Mouse (Mus musculus) C2C12 (cell line): ENCODE measurements around the gene Gm10203. TPM values are rescaled to one million over a fixed set of nuclear protein-coding genes. Genes with fewer than 3 reads are reported as not detected.

ENCODE experiments used
- H3K27me3 ChIP-seq: one replicate; pipeline ENCODE4 v1.6.1; 2011; ENCODE audit not compliant: control insufficient read depth, insufficient read depth, insufficient read length
- H3K36me3 ChIP-seq: one replicate; pipeline ENCODE4 v1.6.1; 2011; ENCODE audit not compliant: control insufficient read depth, insufficient read depth
- H3K4me3 ChIP-seq: one replicate; pipeline ENCODE4 v1.5.1; 2011; ENCODE audit warnings: mild to moderate bottlenecking, control low read depth; ENCODE audit not compliant: poor library complexity, insufficient read depth, severe bottlenecking
- H3K79me2 ChIP-seq: one replicate; pipeline ENCODE4 v1.6.1; 2011; ENCODE audit not compliant: control insufficient read depth, insufficient read depth
- H3K79me3 ChIP-seq: one replicate; pipeline ENCODE4 v1.6.1; 2011; ENCODE audit warnings: low read depth, control low read depth
- H3ac ChIP-seq: one replicate; pipeline ENCODE3; 2011; ENCODE audit warnings: low read depth; ENCODE audit not compliant: control insufficient read depth, insufficient read length
- CEBPB ChIP-seq: IDR thresholded peaks from one replicate; pipeline ENCODE4 v1.6.1; 2011; ENCODE audit warnings: low read depth, mild to moderate bottlenecking, control low read depth, moderate library complexity
- CTCF ChIP-seq: IDR thresholded peaks from one replicate; pipeline ENCODE4 v1.5.1; 2011; ENCODE audit not compliant: control insufficient read depth, insufficient read depth, insufficient read length
- FOSL1 ChIP-seq: IDR thresholded peaks from one replicate; pipeline ENCODE4 v1.8.0; 2011; ENCODE audit warnings: mild to moderate bottlenecking, low read length; ENCODE audit not compliant: poor library complexity, insufficient read depth, severe bottlenecking
- MAX ChIP-seq: IDR thresholded peaks from one replicate; pipeline ENCODE4 v1.6.1; 2011; ENCODE audit warnings: mild to moderate bottlenecking, control low read depth
- MYOD1 ChIP-seq: IDR thresholded peaks from one replicate; pipeline ENCODE4 v1.6.1; 2011; ENCODE audit warnings: low read depth; ENCODE audit not compliant: control insufficient read depth, insufficient read length
- MYOG ChIP-seq: IDR thresholded peaks from one replicate; pipeline ENCODE4 v1.6.1; 2011; ENCODE audit not compliant: control insufficient read depth, insufficient read length; ENCODE audit errors: extremely low read depth
- USF1 ChIP-seq: IDR thresholded peaks from one replicate; pipeline ENCODE4 v1.6.1; 2011; ENCODE audit warnings: low read depth, mild to moderate bottlenecking, control low read depth, moderate library complexity
- polyA plus RNA-seq: library from polyadenylated mRNA; unstranded; fragments of >200 nt; fragmentation: generic; extraction: Trizol; gene quantifications from one replicate; pipeline ENCODE4 v1.2.1, GENCODE M21; 2012; ENCODE audit warnings: missing spikeins

Gene Gm10203
- polyA plus RNA-seq, 1 experiment = not detected

DNA sequence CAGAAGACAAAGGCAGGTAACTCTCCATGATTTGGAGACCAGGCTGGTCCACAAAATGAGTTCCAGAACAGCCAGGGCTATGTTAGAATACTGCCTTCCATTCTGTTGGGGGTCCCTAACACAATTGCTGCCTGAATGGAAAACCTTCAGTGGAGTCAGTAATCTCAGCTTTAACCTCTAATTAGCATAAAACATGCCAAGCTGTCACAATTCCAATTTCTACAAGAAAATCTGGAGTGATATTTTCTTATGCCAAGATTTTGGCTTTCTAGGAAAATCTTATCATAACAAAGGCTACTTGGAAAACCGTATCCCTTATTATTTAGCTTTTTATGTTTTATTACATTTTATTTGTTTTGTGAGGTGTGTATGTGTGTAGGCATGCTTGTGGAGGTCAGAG lies 26.5 kb upstream of the Gm10203 start:
- H3K79me2 ChIP-seq = peaks cover 27% of the 10 kb centered on the region
- H3K79me3 ChIP-seq = peaks cover 17% of the 10 kb centered on the region
- TF ChIP-seq USF1 (no peak), MAX (no peak), MYOD1 (no peak), FOSL1 (no peak), CTCF (no peak), CEBPB (no peak), MYOG (no peak)
- H3ac ChIP-seq = no peak overlapping the region
- no peaks in the 10 kb centered on the region for H3K27me3 ChIP-seq
- no peaks in the 10 kb centered on the region for H3K36me3 ChIP-seq
- no peak overlapping the region for H3K4me3 ChIP-seq

DNA sequence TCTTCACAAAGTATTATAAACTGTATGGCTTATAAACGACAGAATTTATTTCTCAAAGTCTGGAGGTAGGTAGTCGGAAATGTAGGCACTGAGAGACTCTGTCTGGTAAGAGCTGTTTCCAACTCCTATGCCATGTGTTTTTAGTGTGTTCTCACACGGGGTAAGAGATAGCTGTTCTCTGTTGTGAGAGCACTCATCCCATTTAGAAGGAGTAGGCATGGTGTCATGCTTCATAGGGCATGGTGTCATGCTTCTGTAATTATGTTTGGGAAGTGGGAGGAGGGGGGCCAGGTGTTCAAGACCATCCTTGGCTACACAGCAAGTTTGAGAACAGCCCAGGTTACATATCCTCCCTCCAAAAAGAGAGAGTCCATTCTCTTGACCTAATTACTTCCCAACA lies 22.4 kb upstream of the Gm10203 start:
- TF ChIP-seq FOSL1 = no peak
- TF ChIP-seq CTCF = no peak
- TF ChIP-seq MYOD1 = no peak
- TF ChIP-seq CEBPB = no peak
- TF ChIP-seq MYOG = no peak
- Histone ChIP-seq H3K79me2 (no peaks in the 10 kb centered on the region), H3K27me3 (no peaks in the 10 kb centered on the region), H3K36me3 (no peaks in the 10 kb centered on the region), H3K79me3 (no peaks in the 10 kb centered on the region), H3K4me3 (no peak overlapping the region), H3ac (no peak overlapping the region)

DNA sequence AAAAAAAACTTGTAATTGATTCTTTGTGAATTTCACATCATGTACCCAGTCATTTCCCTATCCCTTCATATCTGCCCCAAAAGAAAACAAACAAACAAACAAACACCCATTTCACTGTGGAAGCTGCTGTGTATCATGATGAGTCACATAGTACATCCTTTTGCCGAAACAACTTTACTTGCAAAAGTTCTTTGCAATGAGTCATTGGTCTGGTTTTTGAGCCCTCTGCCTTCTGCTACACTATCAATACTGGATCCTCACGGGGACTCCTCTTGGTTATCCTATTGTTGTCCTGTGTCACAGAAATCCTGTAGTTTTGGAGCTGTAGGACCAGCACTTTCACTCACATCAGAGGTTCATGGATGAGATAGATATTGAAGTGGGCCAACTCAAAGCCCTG lies 21.1 kb upstream of the Gm10203 start:
- Histone ChIP-seq H3K79me3 (no peaks in the 10 kb centered on the region), H3K27me3 (no peaks in the 10 kb centered on the region), H3K36me3 (no peaks in the 10 kb centered on the region), H3K4me3 (no peak overlapping the region), H3K79me2 (no peaks in the 10 kb centered on the region), H3ac (no peak overlapping the region)
- no peak for TF ChIP-seq MYOD1
- peak; percentile 10 for TF ChIP-seq FOSL1
- TF ChIP-seq MYOG = no peak

- Histone ChIP-seq H3K79me2 (no peaks in the 10 kb centered on the region), H3K36me3 (no peaks in the 10 kb centered on the region), H3ac (no peak overlapping the region), H3K79me3 (no peaks in the 10 kb centered on the region), H3K4me3 (no peak overlapping the region), H3K27me3 (no peaks in the 10 kb centered on the region)
- TF ChIP-seq MYOD1 = no peak
- no peak for TF ChIP-seq CTCF
- TF ChIP-seq FOSL1 = no peak
- TF ChIP-seq MYOG = no peak
- TF ChIP-seq MAX = no peak
- no peak for TF ChIP-seq CEBPB
- no peak for TF ChIP-seq USF1
Measured at GRCm38 (mm10) chr6:149116992-149117391, 13.0 kb upstream of the Gm10203 start.

- H3K79me2 ChIP-seq = no peaks in the 10 kb centered on the region
- H3K27me3 ChIP-seq = no peaks in the 10 kb centered on the region
- no peak overlapping the region for H3ac ChIP-seq
- H3K4me3 ChIP-seq = no peak overlapping the region
- H3K79me3 ChIP-seq = no peaks in the 10 kb centered on the region
- no peaks in the 10 kb centered on the region for H3K36me3 ChIP-seq
- TF ChIP-seq FOSL1 = no peak
- TF ChIP-seq MAX = no peak
- TF ChIP-seq CEBPB = no peak
- TF ChIP-seq MYOG = no peak
- no peak for TF ChIP-seq CTCF
- no peak for TF ChIP-seq MYOD1
- TF ChIP-seq USF1 = no peak
Measured at GRCm38 (mm10) chr6:149118935-149119334, 11.0 kb upstream of the Gm10203 start.

DNA sequence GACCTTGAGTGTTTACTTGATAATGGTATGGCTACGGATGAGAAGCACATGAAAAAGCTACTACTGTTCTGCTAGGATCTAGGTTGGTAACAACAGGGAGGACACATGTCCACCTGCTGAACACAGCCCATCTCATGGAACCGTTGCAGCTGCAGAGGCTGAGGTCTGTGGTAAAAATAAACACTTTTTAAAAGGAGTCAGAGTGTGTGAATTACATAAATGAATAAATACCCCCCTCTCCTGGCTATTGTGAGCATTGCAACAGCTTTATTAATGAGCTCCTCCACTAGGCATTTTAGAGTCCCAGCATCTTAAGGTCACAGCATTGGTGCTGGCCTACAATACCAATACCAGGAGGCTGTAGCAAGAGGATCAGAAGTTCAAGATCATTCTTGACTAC lies 10.1 kb upstream of the Gm10203 start:
- Histone ChIP-seq H3ac (no peak overlapping the region), H3K27me3 (no peaks in the 10 kb centered on the region), H3K79me2 (no peaks in the 10 kb centered on the region), H3K36me3 (no peaks in the 10 kb centered on the region), H3K79me3 (no peaks in the 10 kb centered on the region), H3K4me3 (no peak overlapping the region)
- TF ChIP-seq MYOD1 (no peak), CEBPB (no peak), MYOG (no peak)
